Comparison of ENCODE assay signal across 24 mouse cellular contexts in genomic region chr6:17927746-17928145, GRCm38 (mm10).
DNase-seq lines count a peak whose midpoint lies in the region; ATAC-seq and TF ChIP-seq lines count a peak whose summit lies in the region.
"Had no signal": no experiment of that assay in that cellular context is flagged by ENCODE, and none has a peak within 500 bp of the region (broad histone marks: within the 10 kb centered on the region; RNA-seq: fewer than 3 reads in every experiment).

No protein-coding gene starts in this region.

- no peak overlapping the region for H3K9ac ChIP-seq in intestine, embryonic 14.5 days (ENCODE audit: low read length)
- no peak overlapping the region for H3K9ac ChIP-seq in intestine, postnatal 0 days (ENCODE audit: low read depth, low read length)
- H3K9ac ChIP-seq: forebrain, postnatal 0 days; heart, embryonic 12.5 days; liver, postnatal 0 days; midbrain, embryonic 15.5 days; neural tube, embryonic 15.5 days had no signal

- H3K27me3 ChIP-seq in intestine, embryonic 14.5 days (replicated peaks; ENCODE audit: control insufficient read depth, insufficient read depth, low read length), result no peaks in the 10 kb centered on the region
- no peaks in the 10 kb centered on the region for H3K27me3 ChIP-seq in intestine, postnatal 0 days (replicated peaks; ENCODE audit: control insufficient read depth, insufficient read depth, low read length)
- H3K27me3 ChIP-seq: heart, embryonic 12.5 days; midbrain, embryonic 15.5 days; neural tube, embryonic 15.5 days had no signal

- H3K9me3 ChIP-seq in intestine, embryonic 14.5 days (ENCODE audit: control insufficient read depth, low read length), result no peaks in the 10 kb centered on the region
- H3K9me3 ChIP-seq in intestine, postnatal 0 days (ENCODE audit: control insufficient read depth), result no peaks in the 10 kb centered on the region
- H3K9me3 ChIP-seq: midbrain, embryonic 15.5 days; neural tube, embryonic 15.5 days had no signal

- no peak overlapping the region for H3K4me2 ChIP-seq in intestine, embryonic 14.5 days (ENCODE audit: low read length)
- H3K4me2 ChIP-seq in intestine, postnatal 0 days (replicated peaks; ENCODE audit: low read depth), result no peak overlapping the region
- H3K4me2 ChIP-seq: heart, embryonic 12.5 days; liver, embryonic 11.5 days; midbrain, embryonic 15.5 days; neural tube, embryonic 15.5 days had no signal

- DNase-seq in intestine, embryonic 14.5 days (ENCODE audit: low spot score), result peak; percentile 36
- peak; percentile 49 for DNase-seq in brain, adult 2 months (ENCODE audit: low read depth, low spot score)
- peak; percentile 37 to 53 for DNase-seq in cerebellum, adult 18-20 months
- peak; percentile 41 to 58 for DNase-seq in cerebellum, postnatal 25 days
- DNase-seq in kidney, adult 11 months, result no peak
- DNase-seq in layer of hippocampus, postnatal 36 days, result no peak
- DNase-seq: adrenal gland, adult 8-10 months; forebrain, postnatal 0 days; gastrocnemius, postnatal 14 days; heart, adult 11 months; heart, postnatal 14 days; kidney, adult 8-10 months; kidney, postnatal 10 days; liver, postnatal 0 days; lung, postnatal 36 days; right cerebral cortex, adult 18-20 months had no signal

- no peaks in the 10 kb centered on the region for H3K4me1 ChIP-seq in intestine, embryonic 14.5 days (replicated peaks; ENCODE audit: control insufficient read depth, insufficient read depth, low read length)
- no peaks in the 10 kb centered on the region for H3K4me1 ChIP-seq in intestine, postnatal 0 days (replicated peaks; ENCODE audit: control insufficient read depth, insufficient read depth, low read length)
- H3K4me1 ChIP-seq: midbrain, embryonic 15.5 days had no signal

- no peak overlapping the region for H3K27ac ChIP-seq in intestine, embryonic 14.5 days (ENCODE audit: low read depth)
- H3K27ac ChIP-seq in intestine, postnatal 0 days (ENCODE audit: low read depth, low read length), result no peak overlapping the region
- H3K27ac ChIP-seq: midbrain, embryonic 15.5 days; neural tube, embryonic 15.5 days; stomach, postnatal 0 days had no signal

- ATAC-seq in intestine, embryonic 14.5 days (replicated peaks; ENCODE audit: low FRiP score, low TSS enrichment, low read depth), result no peak
- no peak for ATAC-seq in intestine, postnatal 0 days
- ATAC-seq: activated CD4-positive, CD25-positive, alpha-beta regulatory T cell, adult 4 months; forebrain, postnatal 0 days; liver, postnatal 0 days had no signal

- no peaks in the 10 kb centered on the region for H3K36me3 ChIP-seq in intestine, embryonic 14.5 days (ENCODE audit: control insufficient read depth, insufficient read depth, low read length)
- no peaks in the 10 kb centered on the region for H3K36me3 ChIP-seq in intestine, postnatal 0 days (ENCODE audit: control insufficient read depth, insufficient read depth)
- H3K36me3 ChIP-seq: midbrain, embryonic 15.5 days had no signal

- no peak overlapping the region for H3K4me3 ChIP-seq in intestine, embryonic 14.5 days (ENCODE audit: low read depth, low read length)
- H3K4me3 ChIP-seq in intestine, postnatal 0 days (ENCODE audit: low read depth, low read length), result no peak overlapping the region
- H3K4me3 ChIP-seq: heart, embryonic 12.5 days; midbrain, embryonic 15.5 days; myocyte; neural tube, embryonic 15.5 days had no signal

- 69% methylated on average over 11 of the region's 11 CpGs for WGBS in intestine, embryonic 14.5 days
- WGBS in intestine, postnatal 0 days, result 79% methylated on average over 11 of the region's 11 CpGs

- no peak for TF ChIP-seq CTCF in intestine, postnatal 0 days (IDR thresholded peaks at IDR 0.05; ENCODE audit: low read depth)

Comparison
In these comparisons a context has a peak if more than half of its experiments do, and no peak if none do; other contexts are left out.
1. DNase-seq: peak in intestine, embryonic 14.5 days (single experiment), brain, adult 2 months (single experiment), cerebellum, adult 18-20 months (2 of 2) and cerebellum, postnatal 25 days (2 of 2); none in kidney, adult 11 months (single experiment) and layer of hippocampus, postnatal 36 days (0 of 2).